Mouse (Mus musculus) heart, embryonic 14.5 days (tissue): ENCODE results near the gene Sec63. TPM values are rescaled to one million over a fixed set of nuclear protein-coding genes. Genes with fewer than 3 reads are reported as not detected.

Source experiments
- ATAC-seq: fragments of 200-750 bp; cut with Nextera tagmentation; 2 replicates; pipeline ENCODE4 v1.8.0; 2017; ENCODE audit warnings: low read depth, moderate TSS enrichment; ENCODE audit not compliant: insufficient number of reproducible peaks, insufficient read depth, low FRiP score
- H3K27ac ChIP-seq, 2 experiments: fragments of 200-500 bp in 1 of 2; fragments of 300-500 bp in 1 of 2; sonication (generic) in 1 of 2; replicated peaks in 1 of 2; 2 replicates each; pipeline ENCODE4 v1.5.1; 2012 to 2014; ENCODE audit warnings: low read depth in 2 of 2, low read length in 2 of 2, control low read depth in 1 of 2, mild to moderate bottlenecking in 1 of 2, mixed read lengths in 1 of 2; ENCODE audit not compliant: control insufficient read depth in 1 of 2, insufficient read depth in 1 of 2
- H3K27me3 ChIP-seq: fragments of 300-500 bp; sonication (generic); 2 replicates; pipeline ENCODE4 v1.6.1; 2014; ENCODE audit warnings: mild to moderate bottlenecking, low read length, control low read depth; ENCODE audit not compliant: control insufficient read depth, insufficient read depth
- H3K36me3 ChIP-seq: fragments of 300-500 bp; sonication (generic); 2 replicates; pipeline ENCODE4 v1.6.1; 2014; ENCODE audit warnings: mild to moderate bottlenecking, control low read depth, low read length, mixed read lengths; ENCODE audit not compliant: control insufficient read depth, insufficient read depth
- H3K4me1 ChIP-seq, 2 experiments: fragments of 200-500 bp in 1 of 2; fragments of 300-500 bp in 1 of 2; sonication (generic) in 1 of 2; 2 replicates each; pipeline ENCODE4 v1.6.1; 2012 to 2014; ENCODE audit warnings: low read length in 2 of 2, control low read depth in 1 of 2, mixed read lengths in 1 of 2; ENCODE audit not compliant: control insufficient read depth in 2 of 2, insufficient read depth in 2 of 2
- H3K4me2 ChIP-seq: fragments of 300-500 bp; sonication (generic); 2 replicates; pipeline ENCODE4 v1.6.1; 2014; ENCODE audit warnings: mild to moderate bottlenecking, low read length
- H3K4me3 ChIP-seq, 2 experiments: fragments of 200-500 bp in 1 of 2; fragments of 300-500 bp in 1 of 2; sonication (generic) in 1 of 2; 2 replicates each; pipeline ENCODE4 v1.5.1; 2012 to 2014; ENCODE audit warnings: low read length in 2 of 2, mild to moderate bottlenecking in 2 of 2, control low read depth in 1 of 2, low read depth in 1 of 2, moderate library complexity in 1 of 2; ENCODE audit not compliant: control insufficient read depth in 1 of 2, insufficient read depth in 1 of 2
- H3K9ac ChIP-seq: fragments of 300-500 bp; sonication (generic); 2 replicates; pipeline ENCODE4 v1.6.1; 2014; ENCODE audit warnings: mild to moderate bottlenecking, low read length
- H3K9me3 ChIP-seq: fragments of 300-500 bp; sonication (generic); 2 replicates; pipeline ENCODE4 v1.6.1; 2016; ENCODE audit warnings: low read length, control low read depth; ENCODE audit not compliant: control insufficient read depth
- WGBS: fragments of 180-500 bp; shearing (Covaris S2); extraction: QIAGEN DNeasy Blood & Tissue Kit; methylation state at CpG from one replicate; pipeline ENCODE4 v1.1.7; 2014; 5-methylcytosine and 5-hydroxymethylcytosine counted together
- polyA plus RNA-seq: library from polyadenylated mRNA; unstranded; fragments of >200 nt; fragmentation: Nextera tagmentation; extraction: Ambion mirVana; gene quantifications from 2 replicates; pipeline ENCODE4 v1.2.1, GENCODE M21; 2014

Sec63 gene
- polyA plus RNA-seq, 1 experiment from 2014 or later: 14.3 TPM

DNA sequence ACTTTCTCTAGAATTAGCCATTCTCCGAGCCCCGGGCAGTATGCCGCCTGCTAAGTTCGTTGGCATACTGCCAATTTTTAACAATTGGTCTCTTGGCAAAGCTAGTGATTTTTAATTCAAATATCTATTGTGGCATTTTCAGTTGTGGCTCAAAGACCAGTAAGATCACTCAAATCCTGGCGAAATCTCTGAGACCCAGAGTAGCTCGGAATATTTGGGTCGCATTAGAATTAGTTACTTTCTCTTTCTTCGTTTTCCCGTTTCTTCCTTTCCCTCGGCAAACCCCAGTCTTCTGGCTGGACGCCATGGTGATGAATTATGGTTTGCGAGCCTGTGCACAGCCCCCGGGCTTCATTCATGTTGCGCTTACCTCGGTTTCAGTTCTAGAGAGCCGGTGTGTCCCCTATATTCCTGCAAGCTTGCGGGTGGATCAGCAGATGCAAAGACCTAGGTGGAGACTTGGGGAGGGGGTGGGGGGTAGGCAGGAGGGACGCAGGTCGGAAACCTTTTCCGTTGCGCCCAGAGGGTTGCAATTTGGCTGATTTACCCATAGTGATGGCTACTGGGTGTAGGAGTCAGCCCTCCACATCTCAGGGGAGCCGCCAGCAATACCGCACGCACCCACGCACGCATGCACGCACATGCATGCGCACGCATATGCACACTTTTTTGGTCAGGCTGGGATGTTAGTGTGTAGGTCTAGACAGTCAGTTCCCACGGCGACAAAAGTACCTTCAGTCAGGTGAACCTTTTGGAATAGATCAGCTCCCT lies 102.5 kb downstream of the Sec63 start:
- Histone ChIP-seq H3K4me3 (peak overlapping the region; percentile 41 to 46), H3K9ac (peak overlapping the region; percentile 53; the same call in 1 of the 2 replicates)
- ATAC-seq: no peak

DNA sequence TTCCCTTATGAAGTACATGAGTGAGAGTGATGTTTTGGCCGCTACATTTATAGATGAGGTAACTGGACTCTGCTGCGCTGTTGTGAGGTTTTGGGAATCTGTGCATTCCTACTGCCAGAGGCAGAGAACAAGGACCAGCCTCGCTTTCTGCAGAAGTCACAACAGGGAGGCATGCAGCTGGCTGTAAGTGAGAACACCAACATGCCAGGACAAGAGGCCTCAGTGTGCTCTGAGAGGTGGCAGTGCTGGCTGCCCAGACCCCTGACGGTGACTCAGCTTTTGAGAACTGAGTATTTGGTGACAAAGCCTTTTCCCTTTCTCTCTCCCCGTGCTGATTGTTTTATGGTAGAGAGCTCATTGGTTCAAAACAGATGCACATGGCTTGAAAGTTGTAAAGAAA lies 103.4 kb downstream of the Sec63 start:
- H3K9ac ChIP-seq: no peak overlapping the region

More for the DNA sequence above, 102.5 kb downstream of the Sec63 start:
- WGBS: 38% methylated on average over 31 of the region's 31 CpGs
- Histone ChIP-seq H3K36me3 (no peaks in the 10 kb centered on the region), H3K27me3 (no peaks in the 10 kb centered on the region), H3K4me2 (peak overlapping the region; percentile 68), H3K27ac (no peak overlapping the region), H3K4me1 (peaks cover 3 to 7% of the 10 kb centered on the region in 2 experiments; a peak in 2 of 4 replicates), H3K9me3 (no peaks in the 10 kb centered on the region)

DNA sequence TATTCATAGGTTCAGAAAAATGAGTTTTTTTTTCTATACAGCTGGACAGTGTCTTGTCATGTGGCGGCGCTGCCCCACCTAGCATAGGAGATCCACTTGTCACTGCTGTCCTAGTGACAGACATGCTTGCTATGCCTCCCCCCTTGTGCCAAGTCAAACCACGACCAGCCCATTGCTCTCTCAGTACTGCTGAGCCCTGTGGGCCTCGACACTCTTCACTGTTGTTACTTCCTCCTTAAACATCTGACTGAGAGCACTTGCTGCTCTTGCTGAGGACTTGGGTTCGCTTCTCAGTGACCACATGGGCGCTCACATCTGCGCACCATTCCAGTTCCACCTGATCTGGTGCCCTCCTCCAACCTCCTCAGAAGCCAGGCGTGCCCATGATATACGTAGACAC lies 107.1 kb downstream of the Sec63 start:
- Histone ChIP-seq H3K9ac (no peak overlapping the region), H3K4me1 (peaks cover 3 to 4% of the 10 kb centered on the region in 2 experiments; a peak in 2 of 4 replicates), H3K27me3 (no peaks in the 10 kb centered on the region), H3K9me3 (no peaks in the 10 kb centered on the region), H3K4me3 (no peak overlapping the region), H3K27ac (no peak overlapping the region), H3K36me3 (no peaks in the 10 kb centered on the region), H3K4me2 (no peak overlapping the region)
- 84% methylated on average over 9 of the region's 9 CpGs for WGBS
- ATAC-seq: no peak

More for the DNA sequence above, 103.4 kb downstream of the Sec63 start:
- peak overlapping the region; percentile 15 to 29; a peak in 2 of 4 replicates for H3K27ac ChIP-seq
- H3K36me3 ChIP-seq: no peaks in the 10 kb centered on the region
- peak overlapping the region; percentile 68 for H3K4me2 ChIP-seq
- H3K27me3 ChIP-seq: no peaks in the 10 kb centered on the region
- H3K4me3 ChIP-seq: 0 out of 4 replicates have a peak overlapping the region, but pooled peaks of 1 of the 2 experiments have one; percentile 41
- no peak for ATAC-seq
- no peaks in the 10 kb centered on the region for H3K9me3 ChIP-seq
- WGBS: 43% methylated on average over 5 of the region's 5 CpGs
- peaks cover 3 to 7% of the 10 kb centered on the region in 2 experiments; a peak in 2 of 4 replicates for H3K4me1 ChIP-seq

DNA sequence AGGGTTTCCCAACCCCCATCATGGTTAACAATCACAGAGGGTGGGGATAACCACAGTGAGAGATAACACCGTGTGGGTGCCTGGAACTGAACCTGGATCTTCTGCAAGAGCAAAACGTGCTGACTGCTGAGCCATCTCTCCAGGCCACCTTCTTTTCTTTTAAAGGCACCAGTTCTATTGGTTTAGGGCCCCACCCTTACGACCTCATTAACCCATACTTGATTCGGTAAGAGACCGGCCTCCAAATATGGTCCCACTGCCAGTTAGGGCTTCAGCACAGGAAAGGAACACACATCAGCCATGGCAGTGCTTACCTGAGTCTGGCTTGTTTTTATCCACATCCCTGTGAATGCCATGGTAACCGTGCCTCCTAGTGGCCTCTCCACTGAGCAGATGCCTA lies 108.2 kb downstream of the Sec63 start:
- Histone ChIP-seq H3K4me2 (no peak overlapping the region), H3K4me3 (no peak overlapping the region), H3K4me1 (peaks cover 0 to 3% of the 10 kb centered on the region in 2 experiments; a peak in 1 of 4 replicates), H3K9ac (no peak overlapping the region), H3K27me3 (no peaks in the 10 kb centered on the region), H3K9me3 (no peaks in the 10 kb centered on the region), H3K27ac (no peak overlapping the region), H3K36me3 (no peaks in the 10 kb centered on the region)
- no peak for ATAC-seq
- WGBS: 66% methylated on average over 6 of the region's 6 CpGs

DNA sequence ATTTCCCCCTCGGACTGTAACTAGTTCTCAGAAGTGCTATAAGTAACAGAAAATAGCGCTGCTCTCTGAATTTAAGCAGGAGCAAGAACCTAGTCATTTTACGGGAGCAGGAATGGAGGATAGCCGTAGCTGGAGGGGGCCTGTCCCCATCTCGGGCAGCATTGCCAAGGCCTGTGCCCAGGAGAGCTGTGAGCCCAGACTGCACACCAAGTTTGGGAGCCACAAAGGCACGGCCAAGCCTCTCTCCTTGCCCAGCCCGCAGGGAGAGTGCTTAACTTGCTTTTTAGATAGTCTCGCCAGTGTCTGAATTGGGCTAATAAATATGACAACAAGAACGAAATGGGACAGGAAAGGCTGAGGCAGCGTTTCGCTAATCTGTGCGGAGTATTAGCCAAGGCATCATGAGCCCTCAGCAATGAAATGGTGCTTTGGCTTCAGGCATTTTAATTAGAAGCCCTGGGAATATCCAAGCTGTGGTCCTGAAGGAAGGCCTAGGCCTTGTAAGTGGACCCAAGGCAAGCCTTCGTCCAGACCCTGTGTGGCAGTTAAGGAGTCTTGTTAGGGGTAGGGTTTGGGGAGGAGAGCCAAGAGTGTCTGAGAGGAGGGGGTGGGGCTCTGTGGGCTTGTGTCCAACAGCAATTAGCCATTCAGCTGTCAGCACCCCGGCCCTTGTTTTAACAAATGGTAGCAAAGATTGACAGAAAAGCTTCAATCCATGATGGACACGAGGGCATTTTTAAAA lies 111.1 kb downstream of the Sec63 start:
- Histone ChIP-seq H3K27ac (no peak overlapping the region), H3K36me3 (no peaks in the 10 kb centered on the region), H3K9me3 (no peaks in the 10 kb centered on the region), H3K4me1 (peaks cover 0 to 6% of the 10 kb centered on the region in 2 experiments; a peak in 2 of 4 replicates), H3K9ac (no peak overlapping the region), H3K4me2 (no peak overlapping the region), H3K4me3 (no peak overlapping the region), H3K27me3 (no peaks in the 10 kb centered on the region)
- 80% methylated on average over 15 of the region's 15 CpGs for WGBS
- no peak for ATAC-seq

DNA sequence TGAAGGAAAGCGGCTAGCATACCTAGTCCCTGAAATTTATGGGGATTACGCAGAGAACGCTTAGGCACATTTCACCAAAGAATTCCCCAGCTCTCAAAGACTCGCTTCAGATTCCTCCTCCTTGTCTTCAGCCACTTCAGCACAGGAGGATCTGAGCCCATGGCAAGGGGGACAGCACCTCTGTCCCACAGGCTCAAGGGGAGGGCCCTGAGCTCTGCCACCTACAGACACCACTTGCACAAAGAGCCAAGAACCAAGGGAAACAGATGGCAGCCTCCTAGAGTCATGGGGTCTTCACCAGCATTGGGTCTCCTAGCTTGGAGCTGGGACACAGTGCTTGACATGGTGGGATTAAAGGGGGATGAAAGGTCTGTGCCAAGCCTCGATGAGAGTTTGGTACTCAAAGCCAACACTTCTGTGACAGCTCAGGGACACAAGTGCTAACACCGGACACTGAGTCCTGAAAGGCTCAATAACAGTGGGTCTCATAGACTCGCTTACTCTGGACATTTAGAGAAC lies 111.8 kb downstream of the Sec63 start:
- 81% methylated on average over 7 of the region's 7 CpGs for WGBS
- no peak for ATAC-seq
- no peaks in the 10 kb centered on the region for H3K36me3 ChIP-seq
- no peak overlapping the region for H3K4me2 ChIP-seq
- H3K27me3 ChIP-seq: no peaks in the 10 kb centered on the region
- H3K4me1 ChIP-seq: peaks cover 0 to 6% of the 10 kb centered on the region in 2 experiments; a peak in 2 of 4 replicates
- H3K9me3 ChIP-seq: no peaks in the 10 kb centered on the region
- H3K27ac ChIP-seq: no peak overlapping the region
- H3K9ac ChIP-seq: no peak overlapping the region
- no peak overlapping the region for H3K4me3 ChIP-seq

DNA sequence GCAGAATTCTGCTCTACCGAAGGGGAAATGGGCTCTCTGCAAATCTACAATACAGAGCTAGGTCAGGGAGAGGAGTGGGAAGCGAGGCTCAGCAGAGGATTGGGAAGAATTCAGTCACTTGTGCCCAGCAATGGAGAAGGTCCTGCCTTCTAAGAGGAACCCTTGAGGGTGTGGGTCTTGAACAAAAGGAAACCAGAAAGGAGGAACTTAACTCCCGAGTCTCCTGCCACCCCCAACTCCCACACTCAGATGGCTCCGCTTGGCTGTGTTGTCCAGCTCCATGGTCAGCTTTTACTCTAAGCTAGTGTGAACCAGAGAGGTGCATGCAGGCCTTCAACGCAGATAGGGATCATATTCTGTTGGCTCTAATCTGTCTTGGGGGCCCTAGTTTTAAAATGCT lies 114.9 kb downstream of the Sec63 start:
- no peak overlapping the region for H3K27ac ChIP-seq
- peaks cover 0 to 6% of the 10 kb centered on the region in 2 experiments; a peak in 2 of 4 replicates for H3K4me1 ChIP-seq
- H3K9ac ChIP-seq: no peak overlapping the region
- no peak overlapping the region for H3K4me3 ChIP-seq
- H3K4me2 ChIP-seq: no peak overlapping the region
- no peak for ATAC-seq
- H3K36me3 ChIP-seq: no peaks in the 10 kb centered on the region
- no peaks in the 10 kb centered on the region for H3K27me3 ChIP-seq
- 71% methylated on average over 5 of the region's 5 CpGs for WGBS
- no peaks in the 10 kb centered on the region for H3K9me3 ChIP-seq
